Mouse (Mus musculus): ENCODE measurements at regions not wholly inside any gene's neighbourhood (a gene's known extent, or its start where the extent isn't known, plus 50 kb on each side); places are given as distances from the start of the nearest gene placed in this dataset.

- DNase-seq, result no peak
Observed at GRCm38 (mm10) chr2:136617138-136617537, 96.1 kb upstream of the Snap25 start.

- no peak for DNase-seq
Observed at GRCm38 (mm10) chr2:136618114-136618513, 95.1 kb upstream of the Snap25 start.

- no peak for DNase-seq
Observed at GRCm38 (mm10) chr2:136620309-136620708, 92.9 kb upstream of the Snap25 start.

- no peak for DNase-seq
Observed at GRCm38 (mm10) chr2:136620969-136621368, 92.3 kb upstream of the Snap25 start.

GRCm38 (mm10) chr2:136623808-136624489 lies 89.3 kb upstream of the Snap25 start:
- no peak for DNase-seq

GRCm38 (mm10) chr2:136624490-136624850 lies 88.8 kb upstream of the Snap25 start:
- DNase-seq, result no peak

- no peak for DNase-seq
Observed at GRCm38 (mm10) chr2:136646917-136647316, 66.3 kb upstream of the Snap25 start.

- peak; percentile 8 to 35 for DNase-seq
Observed at GRCm38 (mm10) chr2:136648606-136649005, 64.6 kb upstream of the Snap25 start.

- DNase-seq, result no peak
Observed at GRCm38 (mm10) chr2:136650721-136651120, 62.5 kb upstream of the Snap25 start.

- DNase-seq, result no peak
Observed at GRCm38 (mm10) chr2:136652206-136653003, 60.8 kb upstream of the Snap25 start.
